Mouse (Mus musculus) midbrain, embryonic 14.5 days (tissue): ENCODE measurements around the gene Frrs1. TPM values are rescaled to one million over a fixed set of nuclear protein-coding genes. Genes with fewer than 3 reads are reported as not detected.

Experiments used
- ATAC-seq: fragments of 200-750 bp; cut with Nextera tagmentation; 2 replicates; pipeline ENCODE4 v1.8.0; 2017; ENCODE audit warnings: moderate number of reproducible peaks, moderate library complexity; ENCODE audit not compliant: low FRiP score, low TSS enrichment
- DNase-seq: peaks from one replicate; pipeline ENCODE4 v3.0.0-alpha.2; 2015
- H3K27ac ChIP-seq: fragments of 300-500 bp; sonication (generic); replicated peaks from 2 replicates; pipeline ENCODE4 v1.5.1; 2014; ENCODE audit warnings: mild to moderate bottlenecking, low read depth, low read length, moderate library complexity
- H3K27me3 ChIP-seq: fragments of 300-500 bp; sonication (generic); 2 replicates; pipeline ENCODE4 v1.6.1; 2014; ENCODE audit warnings: low read length, control low read depth, mixed read lengths; ENCODE audit not compliant: control insufficient read depth, insufficient read depth
- H3K36me3 ChIP-seq: fragments of 300-500 bp; sonication (generic); 2 replicates; pipeline ENCODE4 v1.6.1; 2014; ENCODE audit warnings: low read length, control low read depth; ENCODE audit not compliant: control insufficient read depth, insufficient read depth
- H3K4me1 ChIP-seq: fragments of 300-500 bp; sonication (generic); 2 replicates; pipeline ENCODE4 v1.6.1; 2014; ENCODE audit warnings: mild to moderate bottlenecking, antibody characterized with exemption, low read length, control low read depth; ENCODE audit not compliant: control insufficient read depth, insufficient read depth
- H3K4me2 ChIP-seq: fragments of 300-500 bp; sonication (generic); 2 replicates; pipeline ENCODE4 v1.6.1; 2014; ENCODE audit warnings: mild to moderate bottlenecking, low read length, moderate library complexity
- H3K4me3 ChIP-seq: fragments of 300-500 bp; sonication (generic); replicated peaks from 2 replicates; pipeline ENCODE4 v1.5.1; 2014; ENCODE audit warnings: low read depth, low read length
- H3K9ac ChIP-seq: fragments of 300-500 bp; sonication (generic); replicated peaks from 2 replicates; pipeline ENCODE4 v1.6.1; 2014; ENCODE audit warnings: mild to moderate bottlenecking, low read length, moderate library complexity
- H3K9me3 ChIP-seq: fragments of 300-500 bp; sonication (generic); 2 replicates; pipeline ENCODE4 v1.6.1; 2016; ENCODE audit warnings: low read length, control low read depth, mixed read lengths; ENCODE audit not compliant: control insufficient read depth
- WGBS: fragments of 180-500 bp; shearing (Covaris S2); extraction: QIAGEN DNeasy Blood & Tissue Kit; methylation state at CpG from one replicate; pipeline ENCODE4 v1.1.7; 2014; 5-methylcytosine and 5-hydroxymethylcytosine counted together
- polyA plus RNA-seq: library from polyadenylated mRNA; unstranded; fragments of >200 nt; fragmentation: Nextera tagmentation; extraction: Ambion mirVana; gene quantifications from 2 replicates; pipeline ENCODE4 v1.2.1, GENCODE M21; 2014

Frrs1 gene
- polyA plus RNA-seq, 1 experiment from 2014 or later = 5.6 TPM

DNA sequence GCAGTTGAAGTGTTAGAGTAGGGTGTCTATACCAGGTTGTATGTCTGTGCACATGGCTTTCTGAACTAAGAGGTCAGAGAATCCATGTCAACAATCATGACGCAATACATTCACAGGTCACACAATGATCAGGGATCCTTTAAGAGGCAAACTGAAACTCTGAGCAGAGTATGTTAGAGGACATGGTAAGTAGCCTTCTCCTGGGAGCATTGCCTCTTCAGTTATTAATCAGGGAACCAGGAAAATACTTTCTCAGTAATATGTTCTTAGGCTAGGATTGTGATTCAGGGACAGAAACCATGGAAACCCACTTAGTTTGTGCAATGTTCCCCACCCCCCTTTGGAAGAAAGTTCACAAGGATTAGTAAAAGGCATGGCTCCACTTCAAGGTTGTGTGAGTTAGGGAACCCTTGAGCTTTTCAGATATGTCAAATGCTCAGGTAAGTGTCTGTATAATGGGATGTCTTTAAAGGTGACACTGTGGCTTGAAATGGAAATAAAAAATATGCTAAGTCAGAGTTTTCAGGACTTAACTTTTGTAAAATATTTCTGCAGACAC lies 82.4 kb downstream of the Frrs1 start:
- H3K36me3 ChIP-seq = no peaks in the 10 kb centered on the region
- H3K9ac ChIP-seq = no peak overlapping the region
- H3K4me3 ChIP-seq = no peak overlapping the region
- no peaks in the 10 kb centered on the region for H3K4me1 ChIP-seq
- H3K4me2 ChIP-seq = no peak overlapping the region
- H3K27me3 ChIP-seq = no peaks in the 10 kb centered on the region
- DNase-seq = no peak
- 94% methylated on average over 1 of the region's 1 CpGs for WGBS
- no peak overlapping the region for H3K27ac ChIP-seq
- ATAC-seq = no peak
- no peaks in the 10 kb centered on the region for H3K9me3 ChIP-seq

DNA sequence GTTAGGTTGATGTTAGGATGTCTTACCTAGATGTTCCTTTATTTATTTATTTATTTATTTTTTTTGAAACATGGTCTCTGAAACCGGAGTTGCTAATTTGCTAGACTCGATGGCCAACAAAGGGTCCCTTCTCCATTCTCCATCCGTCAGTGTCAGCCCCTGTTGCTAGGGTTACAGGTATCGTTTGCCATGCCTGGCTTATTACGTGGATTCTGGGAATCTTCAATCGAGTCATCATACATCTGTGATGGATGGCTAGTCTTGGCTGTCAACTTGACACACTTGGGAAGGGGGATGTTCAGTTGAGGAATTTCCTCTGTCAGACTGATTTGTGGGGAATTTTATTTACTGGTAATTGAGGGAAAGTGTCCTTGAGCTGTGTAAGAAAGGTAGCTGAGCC lies 83.5 kb downstream of the Frrs1 start:
- ATAC-seq = no peak
- no peaks in the 10 kb centered on the region for H3K9me3 ChIP-seq
- H3K4me1 ChIP-seq = no peaks in the 10 kb centered on the region
- no peak for DNase-seq
- no peak overlapping the region for H3K4me2 ChIP-seq
- 71% methylated on average over 6 of the region's 6 CpGs for WGBS
- H3K9ac ChIP-seq = no peak overlapping the region
- H3K27me3 ChIP-seq = no peaks in the 10 kb centered on the region
- no peak overlapping the region for H3K27ac ChIP-seq
- H3K4me3 ChIP-seq = no peak overlapping the region
- no peaks in the 10 kb centered on the region for H3K36me3 ChIP-seq

DNA sequence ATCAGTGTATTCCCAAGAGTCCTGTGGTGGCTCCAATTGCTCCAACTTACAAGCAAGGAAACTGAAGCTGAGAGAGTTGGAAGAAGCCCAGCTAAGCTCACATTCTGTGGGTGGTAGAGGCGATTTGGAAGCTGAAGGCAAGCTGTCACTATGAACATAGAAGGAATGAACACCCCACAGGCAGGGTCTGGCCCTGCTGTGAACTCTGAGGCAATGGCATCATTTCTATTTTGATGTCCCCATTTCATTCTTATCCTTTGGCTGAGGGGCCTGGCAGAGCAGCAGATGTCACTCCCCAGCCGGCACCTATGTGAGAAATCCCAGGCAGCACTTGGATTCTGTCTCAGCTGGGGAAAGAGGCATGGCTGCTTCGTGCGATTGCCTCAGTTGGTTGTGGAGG lies 84.2 kb downstream of the Frrs1 start:
- H3K27me3 ChIP-seq = no peaks in the 10 kb centered on the region
- 87% methylated on average over 4 of the region's 4 CpGs for WGBS
- no peaks in the 10 kb centered on the region for H3K9me3 ChIP-seq
- no peaks in the 10 kb centered on the region for H3K36me3 ChIP-seq
- no peak overlapping the region for H3K27ac ChIP-seq
- H3K9ac ChIP-seq = no peak overlapping the region
- H3K4me2 ChIP-seq = no peak overlapping the region
- no peaks in the 10 kb centered on the region for H3K4me1 ChIP-seq
- ATAC-seq (no peak), DNase-seq (no peak)
- no peak overlapping the region for H3K4me3 ChIP-seq

DNA sequence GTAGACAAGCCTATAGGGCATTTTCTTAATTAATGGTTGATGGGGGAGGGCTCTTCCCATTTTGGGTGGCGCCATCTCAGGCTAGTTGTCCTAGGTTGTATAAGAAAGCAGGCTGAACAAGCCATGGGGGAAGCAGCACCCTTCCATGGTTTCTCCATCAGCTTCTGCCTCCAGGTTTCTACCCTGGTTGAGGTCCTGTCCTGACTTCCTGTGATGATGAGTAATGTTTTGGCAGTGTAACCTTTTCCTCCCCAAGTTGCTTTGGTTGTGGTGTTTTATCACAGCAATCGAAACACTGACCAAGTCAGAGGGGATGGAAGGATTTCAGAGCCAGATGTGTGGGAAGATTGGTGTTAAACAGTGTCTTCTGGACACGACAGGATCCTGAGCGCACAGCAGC lies 87.2 kb downstream of the Frrs1 start:
- no peaks in the 10 kb centered on the region for H3K4me1 ChIP-seq
- ATAC-seq = no peak
- no peaks in the 10 kb centered on the region for H3K9me3 ChIP-seq
- no peak for DNase-seq
- WGBS = 91% methylated on average over 4 of the region's 4 CpGs
- no peak overlapping the region for H3K27ac ChIP-seq
- H3K36me3 ChIP-seq = no peaks in the 10 kb centered on the region
- no peak overlapping the region for H3K4me3 ChIP-seq
- no peaks in the 10 kb centered on the region for H3K27me3 ChIP-seq
- H3K4me2 ChIP-seq = no peak overlapping the region
- no peak overlapping the region for H3K9ac ChIP-seq

DNA sequence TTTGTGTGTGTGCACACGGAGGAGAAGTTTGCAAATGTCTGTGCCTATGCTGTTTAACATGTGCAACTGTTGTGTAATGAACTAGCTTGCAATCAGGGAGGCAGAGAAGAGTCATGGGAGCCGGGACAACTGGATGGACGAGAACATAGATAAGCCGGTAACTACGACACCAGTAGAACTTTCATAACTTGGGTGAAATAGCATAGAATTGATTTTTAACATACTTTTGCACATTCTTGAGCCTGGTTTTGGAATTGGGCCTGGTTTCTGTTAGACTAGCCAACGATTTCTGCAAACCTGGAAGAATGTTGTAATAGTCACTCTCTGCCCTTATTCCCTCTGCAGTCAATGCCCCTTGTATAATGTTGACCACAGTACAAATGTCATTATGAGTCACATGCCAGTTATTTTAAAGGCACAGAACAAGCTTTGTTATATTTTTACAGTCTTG lies 91.4 kb downstream of the Frrs1 start:
- Histone ChIP-seq H3K9ac (no peak overlapping the region), H3K4me1 (no peaks in the 10 kb centered on the region), H3K4me2 (no peak overlapping the region), H3K4me3 (no peak overlapping the region), H3K9me3 (no peaks in the 10 kb centered on the region), H3K27ac (no peak overlapping the region), H3K27me3 (no peaks in the 10 kb centered on the region), H3K36me3 (0 out of 2 replicates have a peak, but pooled peaks cover 2% of the 10 kb centered on the region)
- WGBS = 93% methylated on average over 6 of the region's 6 CpGs
- ATAC-seq = no peak
- DNase-seq = no peak

DNA sequence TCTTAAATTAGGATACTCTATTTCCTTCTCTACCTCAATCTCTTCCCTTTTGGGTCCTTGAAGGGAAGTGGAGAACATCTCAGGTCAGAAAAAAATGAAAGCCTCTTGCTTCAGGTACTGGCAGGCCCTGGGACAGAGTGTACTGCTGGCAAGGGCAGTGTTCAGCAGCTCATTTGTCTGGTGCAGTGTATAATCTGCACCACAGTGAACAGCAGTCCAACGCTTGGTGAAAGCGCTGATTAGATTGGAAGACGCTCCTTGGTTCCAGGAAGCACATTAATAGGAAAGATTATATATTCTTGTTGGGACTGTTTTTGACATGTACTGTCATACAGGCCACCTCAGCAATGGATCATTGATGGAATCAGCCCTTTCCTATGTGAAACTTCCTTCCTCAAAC lies 92.2 kb downstream of the Frrs1 start:
- Histone ChIP-seq H3K36me3 (0 out of 2 replicates have a peak, but pooled peaks cover 2% of the 10 kb centered on the region), H3K27me3 (no peaks in the 10 kb centered on the region), H3K9ac (no peak overlapping the region), H3K4me1 (no peaks in the 10 kb centered on the region), H3K4me2 (no peak overlapping the region), H3K4me3 (no peak overlapping the region), H3K27ac (no peak overlapping the region), H3K9me3 (no peaks in the 10 kb centered on the region)
- WGBS = 97% methylated on average over 3 of the region's 3 CpGs
- ATAC-seq (no peak), DNase-seq (no peak)

DNA sequence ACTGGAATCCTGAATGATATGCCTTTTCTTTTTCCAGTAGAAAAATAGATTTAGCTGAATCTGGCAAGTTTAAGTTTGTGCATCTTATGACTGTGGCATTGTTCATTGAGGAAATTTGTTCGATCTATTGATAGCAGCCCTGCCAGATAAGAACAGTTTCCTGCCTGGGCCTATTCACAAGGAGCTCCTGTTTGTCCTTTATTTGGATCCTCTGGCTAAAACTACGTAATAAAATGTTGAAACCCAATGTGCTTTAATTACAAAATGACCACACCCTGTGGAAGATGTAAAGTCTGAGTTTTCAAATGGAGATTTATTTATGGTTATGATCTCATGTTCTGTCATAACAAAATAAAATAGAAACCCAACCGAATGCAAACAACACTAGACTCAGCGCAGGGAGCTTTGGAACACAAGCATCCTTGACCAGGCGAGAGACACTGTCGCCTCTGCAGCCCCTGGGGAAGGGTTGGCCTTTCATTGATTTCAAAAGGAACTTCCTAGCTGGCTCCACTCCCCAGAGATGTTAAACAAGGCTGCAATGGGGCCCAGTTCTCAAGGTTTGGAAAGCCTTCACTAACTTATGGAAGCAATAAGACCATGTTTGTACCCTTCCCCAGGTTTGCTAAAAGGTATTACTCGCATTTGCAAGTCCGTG lies 93.1 kb downstream of the Frrs1 start:
- H3K4me2 ChIP-seq = no peak overlapping the region
- no peaks in the 10 kb centered on the region for H3K4me1 ChIP-seq
- 89% methylated on average over 8 of the region's 8 CpGs for WGBS
- H3K27me3 ChIP-seq = no peaks in the 10 kb centered on the region
- H3K27ac ChIP-seq = no peak overlapping the region
- no peaks in the 10 kb centered on the region for H3K9me3 ChIP-seq
- H3K36me3 ChIP-seq = 0 out of 2 replicates have a peak, but pooled peaks cover 2% of the 10 kb centered on the region
- ATAC-seq = no peak
- H3K9ac ChIP-seq = no peak overlapping the region
- H3K4me3 ChIP-seq = no peak overlapping the region
- DNase-seq = no peak

DNA sequence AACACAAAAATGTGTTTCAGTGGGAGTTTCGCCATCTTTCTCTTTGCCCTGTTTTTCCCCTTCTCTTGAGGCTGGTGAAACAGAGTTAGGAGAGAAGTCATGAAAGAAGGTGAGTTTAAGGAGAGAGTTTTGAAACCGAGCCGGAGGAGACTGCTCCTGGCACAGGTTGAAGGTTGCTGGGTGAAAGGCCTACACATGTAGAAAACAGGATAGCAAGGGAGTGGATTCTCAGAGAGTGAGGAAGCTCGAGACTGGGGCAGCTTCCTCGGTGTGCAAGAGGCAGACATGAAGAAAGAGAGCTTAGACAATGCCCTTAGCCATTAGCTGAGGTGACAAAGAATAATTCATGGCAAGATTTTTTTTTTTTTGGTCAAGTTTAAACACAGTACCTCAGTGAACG lies 94.1 kb downstream of the Frrs1 start:
- no peak overlapping the region for H3K4me2 ChIP-seq
- DNase-seq (no peak), ATAC-seq (no peak)
- no peak overlapping the region for H3K27ac ChIP-seq
- 85% methylated on average over 6 of the region's 6 CpGs for WGBS
- no peak overlapping the region for H3K9ac ChIP-seq
- H3K9me3 ChIP-seq = no peaks in the 10 kb centered on the region
- H3K4me1 ChIP-seq = no peaks in the 10 kb centered on the region
- no peaks in the 10 kb centered on the region for H3K27me3 ChIP-seq
- 0 out of 2 replicates have a peak, but pooled peaks cover 2% of the 10 kb centered on the region for H3K36me3 ChIP-seq
- no peak overlapping the region for H3K4me3 ChIP-seq

DNA sequence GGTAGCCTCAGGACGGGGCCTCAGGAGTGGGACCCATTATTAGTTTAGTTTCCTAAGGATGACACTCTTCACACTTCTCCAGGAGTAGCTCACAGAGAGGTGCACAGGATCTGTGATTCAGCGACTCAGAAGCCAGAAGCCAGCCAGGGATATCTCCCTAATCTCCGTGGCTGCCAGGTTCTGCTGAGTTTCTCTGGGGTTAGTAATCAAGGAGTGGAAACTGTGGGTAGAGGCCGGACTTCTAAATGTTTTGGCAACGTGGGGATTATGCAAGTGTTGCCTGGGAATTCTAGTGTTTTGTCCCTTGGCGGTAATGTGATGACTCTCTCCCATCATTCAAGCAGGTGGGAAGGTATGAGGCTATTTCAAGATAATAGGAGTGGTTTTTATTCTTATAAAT lies 95.8 kb downstream of the Frrs1 start:
- Histone ChIP-seq H3K4me3 (no peak overlapping the region), H3K27me3 (no peaks in the 10 kb centered on the region), H3K9me3 (no peaks in the 10 kb centered on the region), H3K4me2 (no peak overlapping the region), H3K27ac (no peak overlapping the region), H3K9ac (no peak overlapping the region), H3K4me1 (no peaks in the 10 kb centered on the region), H3K36me3 (0 out of 2 replicates have a peak, but pooled peaks cover 2% of the 10 kb centered on the region)
- DNase-seq (no peak), ATAC-seq (no peak)
- WGBS = 69% methylated on average over 6 of the region's 6 CpGs
